Mouse (Mus musculus) spleen, adult 2 months (tissue): Measurements from ENCODE around the gene Btnl10.

Source experiments
- CTCF ChIP-seq: fragments of 200-500 bp; IDR thresholded peaks from 2 replicates; pipeline ENCODE4 v1.5.1; 2011; ENCODE audit warnings: mild to moderate bottlenecking, inconsistent platforms; ENCODE audit not compliant: insufficient read depth, insufficient read length, insufficient replicate concordance; ENCODE audit errors: extremely low read depth
- POLR2A ChIP-seq: fragments of 200-500 bp; IDR thresholded peaks from 2 replicates; pipeline ENCODE4 v1.6.1; 2011; ENCODE audit warnings: low read depth, low read length, inconsistent platforms

GRCm38 (mm10) chr11:58931576-58931975 is 13.9 kb downstream of the Btnl10 start:
- TF ChIP-seq CTCF (no peak), POLR2A (no peak)
